Mouse (Mus musculus): ENCODE data around the gene Endov. TPM values are rescaled to one million over a fixed set of nuclear protein-coding genes. Genes with fewer than 3 reads are reported as not detected.

Gene Endov
- polyA plus RNA-seq, 1 experiment from 2014 or later = 24.5 TPM

DNA sequence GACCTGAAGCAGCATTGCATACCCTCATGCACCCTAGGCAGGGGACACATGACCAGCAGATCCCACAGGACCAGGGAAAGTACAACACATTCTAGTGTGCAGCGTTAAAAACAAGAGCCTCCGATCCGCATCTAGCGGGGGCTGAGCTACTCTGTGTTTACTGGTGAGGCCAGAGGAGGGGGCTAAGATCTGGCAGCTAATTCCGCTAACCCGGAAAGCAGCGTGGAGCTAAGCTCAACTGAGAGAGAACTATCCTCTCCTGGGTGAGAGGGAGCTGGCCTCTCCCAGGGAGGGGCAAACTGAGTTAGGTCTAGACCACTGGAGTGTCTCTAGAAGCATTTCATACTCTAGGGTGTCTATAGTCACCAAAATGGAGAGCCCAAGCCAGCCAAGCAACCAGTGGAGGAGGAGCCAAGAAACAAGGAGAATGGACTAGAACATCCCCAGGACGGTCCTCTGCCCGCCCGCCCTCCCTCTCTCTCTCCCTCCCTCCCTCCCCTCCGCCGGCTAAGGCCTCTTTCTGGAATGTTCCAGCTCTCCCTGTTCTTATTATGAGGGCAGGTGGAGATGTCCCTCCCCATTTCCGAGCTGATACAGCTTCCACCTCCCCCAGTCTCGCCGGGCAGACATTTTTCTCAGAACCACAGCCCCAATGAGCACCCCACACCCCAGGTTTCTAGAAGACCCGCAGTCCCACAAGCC is 52.8 kb downstream of the Endov start:
- H3K36me3 ChIP-seq (replicated peaks) = no peaks in the 10 kb centered on the region
- no peaks in the 10 kb centered on the region for H3K9me3 ChIP-seq
- H3K4me1 ChIP-seq = peaks cover 37% of the 10 kb centered on the region
- no peak overlapping the region for H3K27ac ChIP-seq
- peaks cover 93% of the 10 kb centered on the region for H3K27me3 ChIP-seq (ENCODE audit: poor library complexity, severe bottlenecking)
- DNase-seq (ENCODE audit: extremely low spot score, low spot score) = no peak
- 61% methylated on average over 16 of the region's 16 CpGs for WGBS
- no peak overlapping the region for H3K4me3 ChIP-seq

- no peaks in the 10 kb centered on the region for H3K9me3 ChIP-seq
- peaks cover 100% of the 10 kb centered on the region for H3K27me3 ChIP-seq (ENCODE audit: poor library complexity, severe bottlenecking)
- no peak for DNase-seq (ENCODE audit: extremely low spot score, low spot score)
- H3K4me3 ChIP-seq = no peak overlapping the region
- H3K27ac ChIP-seq = no peak overlapping the region
- 90% methylated on average over 15 of the region's 15 CpGs for WGBS
- H3K4me1 ChIP-seq = peaks cover 44% of the 10 kb centered on the region
- no peaks in the 10 kb centered on the region for H3K36me3 ChIP-seq (replicated peaks)
Measured at GRCm38 (mm10) chr11:119544518-119545105, 53.5 kb downstream of the Endov start.

GRCm38 (mm10) chr11:119545281-119545680 is 54.1 kb downstream of the Endov start:
- Histone ChIP-seq H3K27ac (no peak overlapping the region), H3K9me3 (no peaks in the 10 kb centered on the region), H3K4me1 (peaks cover 47% of the 10 kb centered on the region), H3K4me3 (peak overlapping the region; percentile 63; the same call in 1 of the 2 replicates), H3K27me3 (ENCODE audit: poor library complexity, severe bottlenecking) (peaks cover 100% of the 10 kb centered on the region), H3K36me3 (replicated peaks) (no peaks in the 10 kb centered on the region)
- no peak for DNase-seq (ENCODE audit: extremely low spot score, low spot score)
- WGBS = 53% methylated on average over 3 of the region's 3 CpGs

DNA sequence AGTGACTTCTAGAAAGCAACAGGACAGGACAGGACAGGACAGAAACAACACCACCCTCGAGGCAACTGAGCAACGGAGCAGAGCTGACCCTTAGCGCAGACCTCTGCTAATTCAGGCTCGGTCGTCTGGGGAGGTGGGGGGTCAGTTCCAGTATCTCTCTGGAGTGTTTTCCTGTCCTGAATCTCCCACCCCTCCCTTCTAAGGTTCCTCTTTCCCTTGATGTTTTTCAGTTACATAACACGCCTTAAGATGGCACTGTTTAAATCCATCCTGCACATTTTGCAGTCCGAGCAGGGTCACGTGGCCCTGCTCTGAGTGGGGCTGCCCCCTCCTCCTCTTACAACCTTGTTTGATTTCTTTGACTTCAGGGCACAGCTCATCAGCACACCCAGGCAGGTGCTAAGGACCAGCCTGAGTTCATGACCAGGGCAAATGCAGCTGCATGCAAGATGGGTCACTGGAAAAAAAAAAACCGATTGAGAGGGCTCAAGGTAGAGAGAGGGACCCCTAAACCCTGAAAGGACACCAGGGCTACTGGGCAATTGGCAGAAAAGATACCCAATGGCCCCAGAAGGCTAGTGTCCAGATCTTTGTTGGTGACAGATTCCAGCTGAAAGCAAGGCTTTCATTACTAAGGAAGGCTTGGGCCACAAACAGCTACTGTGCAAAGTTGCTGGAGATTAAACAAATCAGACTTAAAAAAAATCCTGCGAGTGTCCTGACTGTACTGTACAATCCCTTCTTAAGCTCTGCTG is 54.8 kb downstream of the Endov start:
- Histone ChIP-seq H3K4me3 (peak overlapping the region; percentile 63), H3K9me3 (no peaks in the 10 kb centered on the region), H3K27ac (no peak overlapping the region), H3K36me3 (replicated peaks) (no peaks in the 10 kb centered on the region), H3K27me3 (ENCODE audit: poor library complexity, severe bottlenecking) (peaks cover 100% of the 10 kb centered on the region), H3K4me1 (peaks cover 51% of the 10 kb centered on the region)
- no peak for DNase-seq (ENCODE audit: extremely low spot score, low spot score)
- 10% methylated on average over 10 of the region's 10 CpGs for WGBS

DNA sequence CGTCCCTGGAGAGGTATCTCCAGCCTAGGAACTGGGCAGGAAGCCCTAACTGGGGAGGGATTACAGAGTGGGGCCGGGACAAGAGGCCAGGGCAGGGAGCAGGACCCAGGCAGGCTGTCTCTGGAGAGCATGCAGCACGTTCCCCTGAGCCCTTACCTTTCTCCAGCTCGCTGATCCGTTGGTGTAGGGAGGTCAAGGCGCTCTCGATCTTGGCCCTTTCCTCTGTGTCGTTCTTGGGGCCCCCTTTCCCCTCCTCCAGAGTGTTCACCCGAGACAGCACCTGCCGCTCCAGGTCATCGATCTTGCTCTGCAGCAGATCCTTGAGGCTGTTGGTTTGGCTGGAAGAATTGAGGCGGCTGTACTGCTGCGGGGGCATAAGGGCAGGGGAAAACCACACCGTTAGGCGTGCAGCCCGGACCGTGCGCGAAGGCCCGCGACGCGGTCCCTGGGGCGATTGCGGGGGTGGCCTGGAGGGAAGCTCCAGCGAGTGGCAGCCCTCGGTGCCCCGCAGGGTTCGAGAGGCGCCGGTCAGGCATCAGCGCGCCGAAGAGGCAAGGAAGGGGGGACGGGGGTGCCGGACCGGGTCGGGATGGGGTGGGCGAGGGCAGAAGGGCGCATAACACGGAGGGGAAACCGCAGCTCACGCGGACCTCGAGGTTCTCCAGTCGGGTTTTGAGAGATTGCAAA is 55.5 kb downstream of the Endov start:
- peak overlapping the region; percentile 79 for H3K27ac ChIP-seq
- H3K4me3 ChIP-seq = peak overlapping the region; percentile 63
- H3K4me1 ChIP-seq = peaks cover 57% of the 10 kb centered on the region
- H3K27me3 ChIP-seq (ENCODE audit: poor library complexity, severe bottlenecking) = peaks cover 100% of the 10 kb centered on the region
- no peaks in the 10 kb centered on the region for H3K36me3 ChIP-seq (replicated peaks)
- H3K9me3 ChIP-seq = no peaks in the 10 kb centered on the region
- DNase-seq (ENCODE audit: extremely low spot score, low spot score) = peak; percentile 41
- WGBS = 0% methylated on average over 45 of the region's 46 CpGs

- WGBS = under 1% methylated on average over 90 of the region's 90 CpGs
- DNase-seq (ENCODE audit: extremely low spot score, low spot score) = peak; percentile 54
- H3K27ac ChIP-seq = peak within 1 kb of the TSS; percentile 79
- H3K27me3 ChIP-seq (ENCODE audit: poor library complexity, severe bottlenecking) = peaks cover 100% of the 10 kb centered on the region
- H3K4me1 ChIP-seq = peaks cover 61% of the 10 kb centered on the region
- H3K4me3 ChIP-seq = peak within 1 kb of the TSS; percentile 63
- no peaks in the 10 kb centered on the region for H3K9me3 ChIP-seq
- H3K36me3 ChIP-seq (replicated peaks) = no peaks in the 10 kb centered on the region
Measured at GRCm38 (mm10) chr11:119547183-119547921, 56.2 kb downstream of the Endov start, which contains the start of gene Nptx1. Gene Nptx1, minus strand, starts transcription at chr11:119547753.

- Histone ChIP-seq H3K4me1 (peaks cover 67% of the 10 kb centered on the region), H3K4me3 (peak overlapping the region; percentile 63), H3K27ac (peak overlapping the region; percentile 79), H3K9me3 (no peaks in the 10 kb centered on the region), H3K36me3 (replicated peaks) (no peaks in the 10 kb centered on the region), H3K27me3 (ENCODE audit: poor library complexity, severe bottlenecking) (peaks cover 100% of the 10 kb centered on the region)
- 1% methylated on average over 39 of the region's 39 CpGs for WGBS
- DNase-seq (ENCODE audit: extremely low spot score, low spot score) = peak; percentile 47
Measured at GRCm38 (mm10) chr11:119547951-119548591, 56.9 kb downstream of the Endov start.

- peaks cover 67% of the 10 kb centered on the region for H3K4me1 ChIP-seq
- no peaks in the 10 kb centered on the region for H3K9me3 ChIP-seq
- under 1% methylated on average over 37 of the region's 37 CpGs for WGBS
- H3K36me3 ChIP-seq (replicated peaks) = no peaks in the 10 kb centered on the region
- peak overlapping the region; percentile 63 for H3K4me3 ChIP-seq
- H3K27me3 ChIP-seq (ENCODE audit: poor library complexity, severe bottlenecking) = peaks cover 100% of the 10 kb centered on the region
- peak; percentile 37 for DNase-seq (ENCODE audit: extremely low spot score, low spot score)
- H3K27ac ChIP-seq = peak overlapping the region; percentile 25; the same call in 1 of the 2 replicates
Measured at GRCm38 (mm10) chr11:119548741-119549370, 57.7 kb downstream of the Endov start.

DNA sequence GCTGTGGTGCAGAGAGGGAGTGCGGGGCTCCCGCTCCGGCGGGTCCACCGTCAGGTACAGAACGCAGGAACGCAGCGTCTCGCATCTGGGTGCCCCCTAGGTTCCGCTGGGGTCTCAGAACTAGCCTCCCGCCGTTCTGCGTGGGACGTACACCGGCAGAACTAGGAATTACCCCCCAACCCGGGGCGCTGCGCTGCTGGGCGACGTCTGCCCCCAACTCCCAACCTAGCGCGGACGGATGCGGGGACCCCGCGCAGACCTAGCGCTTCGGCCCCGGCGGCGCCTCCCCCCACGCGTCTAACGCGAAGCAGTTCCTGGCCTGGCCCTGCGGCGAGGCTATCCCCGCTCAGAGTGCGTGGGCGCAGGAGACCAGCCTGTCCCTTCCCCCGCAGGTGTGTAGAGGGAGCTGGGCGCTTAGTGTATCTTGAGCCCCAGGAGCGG is 58.2 kb downstream of the Endov start:
- peaks cover 67% of the 10 kb centered on the region for H3K4me1 ChIP-seq
- H3K27ac ChIP-seq = peak overlapping the region; percentile 25; the same call in 1 of the 2 replicates
- peak overlapping the region; percentile 63 for H3K4me3 ChIP-seq
- DNase-seq (ENCODE audit: extremely low spot score, low spot score) = no peak
- H3K36me3 ChIP-seq (replicated peaks) = no peaks in the 10 kb centered on the region
- under 1% methylated on average over 43 of the region's 43 CpGs for WGBS
- H3K27me3 ChIP-seq (ENCODE audit: poor library complexity, severe bottlenecking) = peaks cover 100% of the 10 kb centered on the region
- H3K9me3 ChIP-seq = no peaks in the 10 kb centered on the region

DNA sequence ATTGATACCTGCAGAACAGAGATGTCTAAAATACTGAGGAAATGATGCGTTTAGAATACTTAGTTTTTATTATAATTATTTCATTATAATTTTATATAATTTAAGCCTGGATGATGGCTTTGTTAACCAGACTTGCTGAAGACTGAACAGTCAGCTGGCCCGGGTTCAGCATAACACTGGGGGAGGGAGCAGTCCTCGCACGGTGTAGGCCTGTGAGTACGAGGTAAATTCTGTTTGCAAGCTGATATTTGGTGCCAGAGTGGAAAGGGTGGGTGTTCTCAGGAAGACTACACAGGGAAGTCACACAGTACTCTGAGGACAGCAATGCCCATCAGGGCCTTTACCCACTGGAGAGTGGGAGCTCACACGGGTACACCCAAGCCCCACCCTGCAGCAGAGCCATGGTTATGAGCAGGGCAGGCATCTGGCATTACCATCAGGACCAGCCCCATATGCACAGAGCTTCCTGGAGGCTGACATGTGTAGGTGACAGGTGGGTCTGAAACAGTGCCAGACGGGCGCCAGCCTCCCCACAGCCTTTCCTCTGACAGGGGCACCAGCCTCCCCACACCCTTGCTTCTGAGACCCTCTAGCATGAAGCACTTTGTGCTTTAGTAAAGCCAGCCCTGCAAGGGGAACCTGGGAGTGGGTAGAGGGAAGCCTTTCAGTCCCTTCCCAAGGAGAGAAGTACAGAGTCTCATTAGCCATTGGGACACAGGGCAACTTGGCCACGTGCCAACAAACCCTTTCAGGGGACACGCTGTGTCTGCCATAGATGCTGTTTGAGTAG is 59.6 kb downstream of the Endov start:
- peaks cover 100% of the 10 kb centered on the region for H3K27me3 ChIP-seq (ENCODE audit: poor library complexity, severe bottlenecking)
- DNase-seq (ENCODE audit: extremely low spot score, low spot score) = no peak
- peaks cover 62% of the 10 kb centered on the region for H3K4me1 ChIP-seq
- H3K4me3 ChIP-seq = no peak overlapping the region
- no peaks in the 10 kb centered on the region for H3K36me3 ChIP-seq (replicated peaks)
- 56% methylated on average over 10 of the region's 10 CpGs for WGBS
- H3K27ac ChIP-seq = no peak overlapping the region
- no peaks in the 10 kb centered on the region for H3K9me3 ChIP-seq

GRCm38 (mm10) chr11:119551468-119551867 is 60.3 kb downstream of the Endov start:
- Histone ChIP-seq H3K27me3 (ENCODE audit: poor library complexity, severe bottlenecking) (peaks cover 100% of the 10 kb centered on the region), H3K4me3 (no peak overlapping the region), H3K27ac (peak overlapping the region; percentile 21; the same call in 1 of the 2 replicates), H3K9me3 (no peaks in the 10 kb centered on the region), H3K4me1 (peaks cover 58% of the 10 kb centered on the region), H3K36me3 (replicated peaks) (no peaks in the 10 kb centered on the region)
- 66% methylated on average over 3 of the region's 3 CpGs for WGBS
- no peak for DNase-seq (ENCODE audit: extremely low spot score, low spot score)
